Mouse (Mus musculus): Measurements from ENCODE around the gene Zfp369. TPM values are rescaled to one million over a fixed set of nuclear protein-coding genes. Genes with fewer than 3 reads are reported as not detected.

Zfp369 gene
- total and polyA plus RNA-seq, 3 experiments: 14.1 to 15.3 TPM; not detected in 1

DNA sequence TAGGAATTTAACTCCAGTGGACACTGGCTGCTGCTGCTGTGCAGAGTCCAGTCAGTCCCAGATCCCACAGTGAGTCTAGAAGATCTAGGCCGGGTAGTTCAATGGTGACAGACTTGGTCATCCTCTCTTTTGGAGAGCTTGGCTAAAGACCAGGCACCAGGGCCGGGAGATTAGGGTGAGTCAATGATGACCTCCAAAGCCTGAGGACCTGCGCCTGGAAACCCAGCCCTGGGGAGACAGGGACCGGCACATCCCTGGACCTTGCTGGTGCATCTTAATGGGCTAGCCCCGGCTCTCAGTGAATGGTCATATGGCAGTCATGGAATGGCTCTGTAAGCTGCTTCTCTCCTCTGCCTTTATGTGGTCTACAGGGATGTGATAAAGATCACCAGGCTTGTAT, 16.5 kb upstream of the Zfp369 start:
- no peaks in the 10 kb centered on the region for H3K4me1 ChIP-seq (ENCODE audit: control insufficient read depth in 1 of 2, insufficient read depth in 2 of 2, low read length in 2 of 2)
- TF ChIP-seq CTCF (IDR thresholded peaks at IDR 0.05 in 2 of 3, conservative IDR thresholded peaks at IDR 0.05 in 1 of 3; ENCODE audit: control insufficient read depth in 1 of 3, insufficient read depth in 1 of 3, low read depth in 2 of 3, low read length in 3 of 3, poor library complexity in 1 of 3, severe bottlenecking in 1 of 3) (no peak), E2F4 (IDR thresholded peaks at IDR 0.05; ENCODE audit: borderline replicate concordance, low read depth, low read length) (no peak)
- no peak overlapping the region for H3K4me3 ChIP-seq (ENCODE audit: control insufficient read depth in 1 of 2, insufficient read depth in 1 of 2, low read depth in 2 of 2, low read length in 2 of 2)
- H3K79me2 ChIP-seq (ENCODE audit: control insufficient read depth, insufficient read depth, low read length, poor library complexity): no peaks in the 10 kb centered on the region
- H3K27ac ChIP-seq (ENCODE audit: control insufficient read depth, low read depth, low read length): no peak overlapping the region
- H3K27me3 ChIP-seq (ENCODE audit: control insufficient read depth in 1 of 2, insufficient read depth in 2 of 2, low read length in 2 of 2): no peaks in the 10 kb centered on the region
- no peak for DNase-seq (ENCODE audit: low read depth, low spot score)
- no peaks in the 10 kb centered on the region for H3K9me3 ChIP-seq (replicated peaks; ENCODE audit: insufficient read depth, low read length)
- H3K36me3 ChIP-seq (ENCODE audit: control insufficient read depth in 1 of 2, insufficient read depth in 2 of 2, low read length in 2 of 2): no peaks in the 10 kb centered on the region; a peak in 1 of 4 replicates
- H3K9ac ChIP-seq (ENCODE audit: control insufficient read depth, low read depth, low read length, poor library complexity, severe bottlenecking): no peak overlapping the region

DNA sequence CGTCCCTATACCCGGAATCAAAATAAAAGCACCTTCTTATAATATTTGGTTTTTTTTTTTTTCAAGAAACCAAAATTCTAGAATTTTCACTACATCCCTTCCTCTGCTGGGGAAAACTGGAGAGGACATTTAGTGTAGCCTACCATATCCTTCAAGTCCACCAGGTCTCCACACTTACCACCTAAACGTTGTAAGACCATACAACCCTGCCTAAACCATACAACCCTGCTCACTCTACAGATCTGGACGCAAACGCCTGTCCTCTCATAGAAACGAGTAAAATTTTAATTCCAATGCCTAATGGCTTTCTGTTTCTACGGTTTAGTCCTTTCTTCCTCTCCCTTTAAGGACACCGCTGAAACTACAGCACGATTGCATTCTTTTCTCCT, 626 bp upstream of the Zfp369 start:
- H3K79me2 ChIP-seq (ENCODE audit: control insufficient read depth, insufficient read depth, low read length, poor library complexity): peaks cover 5% of the 10 kb centered on the region
- no peak for TF ChIP-seq ZMIZ1 (IDR thresholded peaks at IDR 0.05; ENCODE audit: low read depth, low read length)
- no peak for TF ChIP-seq USF2 (IDR thresholded peaks at IDR 0.05; ENCODE audit: borderline replicate concordance in 1 of 2, insufficient read depth in 1 of 2, low read depth in 1 of 2, low read length in 2 of 2)
- no peak for TF ChIP-seq HCFC1 (IDR thresholded peaks at IDR 0.05; ENCODE audit: low read depth, low read length)
- no peak for TF ChIP-seq TCF12 (IDR thresholded peaks at IDR 0.05; ENCODE audit: low read depth, low read length)
- TF ChIP-seq TAL1 (IDR thresholded peaks at IDR 0.05; ENCODE audit: low read length): no peak
- TF ChIP-seq KAT2A (conservative IDR thresholded peaks at IDR 0.05; ENCODE audit: low read depth, low read length): no peak
- TF ChIP-seq POLR2A (IDR thresholded peaks at IDR 0.05; ENCODE audit: control insufficient read depth in 1 of 2, insufficient read depth in 1 of 2, low read depth in 1 of 2, low read length in 2 of 2, poor library complexity in 1 of 2): no peak
- TF ChIP-seq ELF1 (IDR thresholded peaks at IDR 0.05; ENCODE audit: low read depth, low read length): no peak
- TF ChIP-seq CHD2 (IDR thresholded peaks at IDR 0.05; ENCODE audit: low read length): no peak
- TF ChIP-seq SIN3A (IDR thresholded peaks at IDR 0.05; ENCODE audit: low read length): no peak; the same call in 1 of the 2 replicates
- no peak for TF ChIP-seq NELFE (IDR thresholded peaks at IDR 0.05; ENCODE audit: low read depth, low read length)
- no peak for TF ChIP-seq GABPA (IDR thresholded peaks at IDR 0.05; ENCODE audit: low read depth, low read length)
- no peak for TF ChIP-seq RAD21 (IDR thresholded peaks at IDR 0.05; ENCODE audit: low read depth, low read length)
- no peak for TF ChIP-seq MXI1 (IDR thresholded peaks at IDR 0.05; ENCODE audit: low read depth, low read length)
- TF ChIP-seq CTCF (IDR thresholded peaks at IDR 0.05 in 2 of 3, conservative IDR thresholded peaks at IDR 0.05 in 1 of 3; ENCODE audit: control insufficient read depth in 1 of 3, insufficient read depth in 1 of 3, low read depth in 2 of 3, low read length in 3 of 3, poor library complexity in 1 of 3, severe bottlenecking in 1 of 3): no peak
- no peak for TF ChIP-seq JUND (IDR thresholded peaks at IDR 0.05; ENCODE audit: low read depth, low read length)
- TF ChIP-seq ZNF384 (IDR thresholded peaks at IDR 0.05; ENCODE audit: low read depth, low read length): no peak
- no peak for TF ChIP-seq ZKSCAN1 (IDR thresholded peaks at IDR 0.05; ENCODE audit: low read depth, low read length)
- TF ChIP-seq E2F4 (IDR thresholded peaks at IDR 0.05; ENCODE audit: borderline replicate concordance, low read depth, low read length): no peak
- peak overlapping the region; percentile 74 for H3K9ac ChIP-seq (ENCODE audit: control insufficient read depth, low read depth, low read length, poor library complexity, severe bottlenecking)
- no peaks in the 10 kb centered on the region for H3K27me3 ChIP-seq (ENCODE audit: control insufficient read depth in 1 of 2, insufficient read depth in 2 of 2, low read length in 2 of 2)
- H3K9me3 ChIP-seq (replicated peaks; ENCODE audit: insufficient read depth, low read length): no peaks in the 10 kb centered on the region
- H3K4me3 ChIP-seq (ENCODE audit: control insufficient read depth in 1 of 2, insufficient read depth in 1 of 2, low read depth in 2 of 2, low read length in 2 of 2): peak overlapping the region; percentile 74 to 91
- no peak for DNase-seq (ENCODE audit: low read depth, low spot score)
- H3K27ac ChIP-seq (ENCODE audit: control insufficient read depth, low read depth, low read length): peak overlapping the region; percentile 65
- H3K4me1 ChIP-seq (ENCODE audit: control insufficient read depth in 1 of 2, insufficient read depth in 2 of 2, low read length in 2 of 2): peaks cover 0 to 5% of the 10 kb centered on the region in 2 experiments; a peak in 1 of 4 replicates
- peaks cover 0 to 9% of the 10 kb centered on the region in 2 experiments; a peak in 2 of 4 replicates for H3K36me3 ChIP-seq (ENCODE audit: control insufficient read depth in 1 of 2, insufficient read depth in 2 of 2, low read length in 2 of 2)

Data from MEL (cell line).